Comparison of ENCODE assay signal across 8 mouse cellular contexts in genomic region chr12:101818608-101819370, GRCm38 (mm10). TPM values are rescaled to one million over a fixed set of nuclear protein-coding genes. Genes with fewer than 3 reads are reported as not detected.
DNase-seq lines count a peak whose midpoint lies in the region; ATAC-seq lines count a peak whose summit lies in the region.

TSS of gene Fbln5 (minus strand) at chr12:101819055.

- peak; percentile 49 to 53 for DNase-seq in adrenal gland, adult 18-20 months (ENCODE audit: low spot score in 2 of 2)
- peak; percentile 35 for DNase-seq in heart, postnatal 25 days (ENCODE audit: low spot score)
- peak; percentile 78 to 85 for DNase-seq in kidney, postnatal 4 days
- DNase-seq in lung, postnatal 4 days = peak; percentile 79 to 91
- peak; percentile 26 for DNase-seq in right cerebral cortex, postnatal 14 days
- no peak for DNase-seq in layer of hippocampus, adult 18-20 months (ENCODE audit: low spot score in 2 of 2)

- H3K4me2 ChIP-seq in forebrain, embryonic 13.5 days = peak within 1 kb of the TSS; percentile 92

- H3K9me3 ChIP-seq in forebrain, embryonic 13.5 days (replicated peaks) = no peaks in the 10 kb centered on the region

- peak within 1 kb of the TSS; percentile 46 for H3K4me3 ChIP-seq in forebrain, embryonic 13.5 days

- no peak within 1 kb of the TSS for H3K27ac ChIP-seq in forebrain, embryonic 13.5 days

- H3K36me3 ChIP-seq in forebrain, embryonic 13.5 days (ENCODE audit: poor library complexity, severe bottlenecking) = no peaks in the 10 kb centered on the region

- H3K4me1 ChIP-seq in forebrain, embryonic 13.5 days = peaks cover 14% of the 10 kb centered on the region

- intact Hi-C loops in heart, postnatal 25 days (cut with DNase I) = loop anchor here (5.0 kb wide), 1 partner anchor 49 kb away; no protein-coding TSS in a partner anchor

- peak within 1 kb of the TSS; percentile 57 for H3K9ac ChIP-seq in forebrain, embryonic 13.5 days

- H3K27me3 ChIP-seq in forebrain, embryonic 13.5 days = peaks cover 24% of the 10 kb centered on the region

- peak; percentile 23 for ATAC-seq in CD4-positive, CD25-positive, alpha-beta regulatory T cell, adult 4 months
- ATAC-seq in forebrain, embryonic 13.5 days = peak; percentile 88

- 1% methylated on average over 46 of the region's 46 CpGs for WGBS in forebrain, embryonic 13.5 days

RNA-seq across cellular contexts. Expression of gene Fbln5, which starts in this region (rescaled TPM):
- not detected for polyA plus RNA-seq in CD4-positive, CD25-positive, alpha-beta regulatory T cell, adult 4 months (2017; shearing (Covaris generic))
- 10 to 100 TPM; 48.6 to 55.0 TPM for total RNA-seq in adrenal gland, adult 18-20 months (2021)
- polyA plus RNA-seq in forebrain, embryonic 13.5 days (2015; fragmentation: Nextera tagmentation; extraction: Ambion mirVana) = 2.5 and 3.2 TPM in 2 replicates
- total RNA-seq in heart, postnatal 25 days (2021) = 10 to 100 TPM; 26.2 to 28.3 TPM
- total RNA-seq in layer of hippocampus, adult 18-20 months (2021) = 1 to 10 TPM; 3.4 to 4.8 TPM

Comparison
In these comparisons a context has a peak if more than half of its experiments do, and no peak if none do; other contexts are left out.
1. RNA of gene Fbln5 (total RNA-seq): 48.6 to 55.0 TPM in adrenal gland, adult 18-20 months and 26.2 to 28.3 TPM in heart, postnatal 25 days; 3.4 to 4.8 TPM in layer of hippocampus, adult 18-20 months; every median in the first group is over 4 times any median in the second.
2. Peak in ATAC-seq in CD4-positive, CD25-positive, alpha-beta regulatory T cell, adult 4 months; RNA of the gene not detected or under 1 TPM.
3. DNase-seq: peak in adrenal gland, adult 18-20 months (2 of 2), heart, postnatal 25 days (single experiment), kidney, postnatal 4 days (2 of 2), lung, postnatal 4 days (2 of 2) and right cerebral cortex, postnatal 14 days (single experiment); none in layer of hippocampus, adult 18-20 months (0 of 2).